Mouse (Mus musculus) testis, postnatal 10 days (tissue): Measurements from ENCODE around the gene Dip2b.

Source experiments
- DNase-seq: peaks from one replicate; pipeline ENCODE4 v3.0.0; 2021; ENCODE audit warnings: low spot score

Gene Dip2b

DNA sequence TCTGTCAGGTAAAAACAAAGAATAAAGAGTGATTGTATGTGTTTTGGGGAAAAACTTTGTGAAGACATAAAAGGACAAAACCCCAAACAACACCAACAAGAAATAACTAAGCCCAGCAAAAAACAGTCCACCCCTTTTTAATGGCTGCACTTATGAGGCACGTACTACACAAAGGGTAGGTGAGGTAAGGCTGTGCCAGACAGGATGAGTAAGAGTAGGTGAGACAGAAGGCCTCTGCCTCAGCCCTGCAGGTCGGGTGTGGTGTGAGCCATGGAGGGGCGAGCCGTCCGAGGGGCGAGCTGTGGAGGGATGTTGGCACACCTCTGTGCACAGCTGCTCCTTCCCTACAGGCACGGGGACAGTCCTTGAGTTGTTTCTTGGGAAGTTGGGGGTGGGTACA is 12.5 kb downstream of the Dip2b start:
- DNase-seq: no peak

- DNase-seq: no peak
These were observed 14.3 kb downstream of the Dip2b start for GRCm38 (mm10) chr15:100052726-100053125.

DNA sequence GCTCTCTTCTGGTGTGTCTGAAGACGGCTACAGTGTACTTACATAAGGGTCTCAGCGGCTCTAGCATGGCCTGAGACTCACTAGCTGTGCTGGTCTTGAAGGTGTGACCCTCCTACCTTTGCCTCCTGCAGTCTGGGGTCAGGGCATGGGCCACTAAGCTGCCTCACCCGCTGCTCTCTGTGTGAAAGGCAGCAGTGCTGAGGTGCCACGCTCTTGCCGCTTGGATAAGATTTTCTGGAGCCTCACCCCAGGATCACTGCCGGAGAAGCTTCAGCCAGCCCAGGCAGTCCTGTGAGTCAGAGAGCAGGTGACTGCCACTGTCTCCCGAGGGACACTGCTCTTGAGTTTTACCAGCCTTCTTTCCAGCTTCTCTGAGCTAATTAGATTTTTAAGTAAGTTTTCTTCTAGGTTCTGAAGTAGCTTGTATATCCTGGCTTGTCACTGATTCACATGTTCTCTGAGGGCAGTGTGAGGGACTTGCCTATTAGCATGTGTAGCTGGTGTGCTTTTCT is 18.0 kb downstream of the Dip2b start:
- no peak for DNase-seq

- no peak for DNase-seq
These were observed 19.2 kb downstream of the Dip2b start for GRCm38 (mm10) chr15:100057698-100058097.

- no peak for DNase-seq
These were observed 19.7 kb downstream of the Dip2b start for GRCm38 (mm10) chr15:100058143-100058542.

DNA sequence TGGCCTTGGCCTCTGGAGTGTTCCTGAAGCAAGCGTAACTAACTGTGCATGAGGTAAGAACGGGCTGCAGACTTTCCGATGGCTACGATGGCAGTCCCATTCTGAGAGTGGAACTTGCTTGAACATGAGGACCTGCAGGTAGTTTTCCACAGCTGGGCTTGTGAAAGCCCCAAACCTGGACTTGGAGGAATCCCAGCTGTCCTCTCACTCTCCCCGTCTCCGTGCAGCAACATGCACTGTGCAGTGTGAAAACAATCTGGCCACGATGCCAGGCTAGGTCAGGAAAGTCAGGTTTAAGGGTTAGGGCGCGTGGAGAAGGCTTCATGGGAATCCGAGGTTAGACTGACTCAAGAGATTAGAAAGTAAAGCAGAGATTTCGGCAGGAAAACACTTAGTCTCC is 20.4 kb downstream of the Dip2b start:
- DNase-seq: no peak

- DNase-seq: no peak
These were observed 21.3 kb downstream of the Dip2b start for GRCm38 (mm10) chr15:100059626-100060311.

- DNase-seq: no peak
These were observed 22.2 kb downstream of the Dip2b start for GRCm38 (mm10) chr15:100060513-100061140.

- no peak for DNase-seq
These were observed 22.9 kb downstream of the Dip2b start for GRCm38 (mm10) chr15:100061377-100061776.

- no peak for DNase-seq
These were observed 24.8 kb downstream of the Dip2b start for GRCm38 (mm10) chr15:100063229-100063773.

DNA sequence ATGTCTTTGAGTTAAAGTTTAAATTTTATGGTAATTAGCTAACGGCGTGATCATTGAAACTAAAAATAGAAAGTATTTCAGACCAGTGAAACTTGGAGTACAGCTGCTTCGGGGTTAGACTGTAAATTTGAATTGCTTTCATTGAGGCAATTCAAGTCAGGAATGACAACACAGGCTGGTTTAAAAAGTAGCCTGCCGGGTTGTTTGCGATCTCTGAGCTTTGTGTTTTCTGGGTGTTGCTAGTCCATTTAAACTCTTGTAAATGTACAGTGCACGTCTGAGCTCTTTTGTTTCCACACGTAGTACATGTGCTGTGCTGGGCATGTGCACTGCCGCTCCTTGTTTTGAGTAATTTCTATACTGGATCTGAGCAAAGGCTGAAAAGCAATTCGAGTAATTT is 28.2 kb downstream of the Dip2b start:
- DNase-seq: no peak

DNA sequence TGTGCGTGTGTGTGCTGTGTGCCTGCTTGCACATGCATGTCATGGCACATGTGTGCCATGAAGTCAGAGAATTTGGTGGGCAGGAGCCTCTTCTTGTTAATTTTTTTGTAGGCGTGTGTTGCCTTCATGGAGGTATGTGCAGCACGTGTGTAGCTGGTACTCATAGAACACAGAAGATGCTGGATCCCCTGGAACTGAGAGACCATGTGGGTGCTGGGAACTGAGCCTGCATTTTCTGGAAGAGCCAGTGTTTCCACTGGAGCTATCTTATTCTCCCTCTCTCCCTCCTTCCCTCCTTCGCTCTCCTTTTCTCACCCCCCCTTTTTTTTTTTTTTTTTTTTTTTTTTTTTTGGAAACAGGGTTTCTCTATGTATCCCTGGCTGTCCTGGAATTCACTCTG is 30.6 kb downstream of the Dip2b start:
- DNase-seq: no peak

- no peak for DNase-seq
These were observed 31.6 kb downstream of the Dip2b start for GRCm38 (mm10) chr15:100070021-100070420.

DNA sequence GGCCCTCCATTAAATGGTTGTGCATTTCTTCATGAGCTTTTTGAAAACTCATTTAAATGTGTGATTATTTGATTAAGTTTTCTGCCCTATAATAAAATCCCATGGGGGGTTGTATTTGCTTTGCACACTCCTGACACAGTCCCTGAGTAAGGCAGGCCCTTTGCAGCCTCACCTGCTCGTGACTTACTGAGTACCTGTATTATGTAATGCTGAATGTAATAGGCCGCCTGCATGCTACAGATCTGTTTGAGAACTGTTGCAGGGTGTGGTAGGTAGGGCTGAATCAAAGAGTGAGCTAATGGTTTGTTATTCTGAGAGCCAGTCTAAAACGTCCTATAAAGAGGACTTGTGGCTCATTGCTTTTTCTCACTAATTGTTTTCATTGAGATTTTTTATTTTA is 33.4 kb downstream of the Dip2b start:
- DNase-seq: no peak

DNA sequence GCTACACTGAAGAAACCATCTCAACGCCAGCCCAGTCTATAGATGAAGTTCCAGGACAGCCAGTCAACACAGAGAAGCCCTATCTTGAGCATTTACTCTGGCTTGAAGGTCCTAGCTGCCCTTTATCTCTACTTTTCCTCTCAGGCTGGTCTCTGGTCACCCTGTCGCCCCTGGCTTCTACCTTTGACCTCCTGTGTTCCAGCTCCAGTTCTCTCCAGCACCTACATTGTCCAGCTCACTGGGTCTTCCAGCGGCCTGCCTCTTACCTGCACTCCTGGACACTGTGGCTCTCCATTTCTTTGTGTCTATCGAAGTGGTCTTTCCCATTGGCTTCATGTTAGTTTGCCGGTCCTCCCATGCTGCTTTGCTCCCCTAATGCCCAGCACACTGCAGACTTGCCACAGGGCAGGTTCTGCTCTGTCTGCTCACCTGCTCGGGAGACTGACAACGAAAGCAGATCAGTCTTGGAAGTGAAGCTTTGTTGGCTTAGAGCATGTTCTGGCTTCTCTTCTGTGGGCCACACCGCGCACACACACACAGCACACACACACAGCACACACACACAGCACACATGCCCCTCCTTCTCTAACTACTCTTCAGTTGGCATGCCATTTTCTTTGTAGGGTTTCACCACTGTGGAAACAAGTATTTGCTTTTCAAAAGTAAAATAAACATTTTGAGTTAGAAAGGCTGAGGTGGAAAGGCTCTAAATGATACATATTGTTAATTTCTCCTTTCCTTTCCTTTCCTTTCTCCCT is 35.4 kb downstream of the Dip2b start:
- DNase-seq: no peak

DNA sequence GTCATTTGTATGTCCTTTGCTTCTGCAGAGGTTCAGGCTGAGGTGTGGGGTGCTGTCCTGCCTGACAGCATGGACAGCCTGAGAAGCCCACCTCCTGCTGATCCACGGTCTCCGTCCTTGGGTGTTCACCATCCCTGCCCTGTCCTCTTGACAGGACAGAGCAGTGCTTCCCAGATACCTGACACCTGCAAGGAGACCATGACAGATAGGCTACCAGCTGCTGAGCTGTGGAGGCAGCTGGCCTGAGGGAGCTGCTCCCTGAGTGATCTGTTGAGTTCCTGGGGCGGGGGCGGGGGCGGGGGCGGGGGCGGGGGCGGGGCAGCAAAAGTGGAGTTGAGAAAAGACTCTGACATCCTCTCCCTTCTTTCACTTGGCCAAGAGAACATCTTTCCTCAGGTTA is 36.3 kb downstream of the Dip2b start:
- DNase-seq: no peak

GRCm38 (mm10) chr15:100076362-100076761 is 37.9 kb downstream of the Dip2b start:
- DNase-seq: no peak

GRCm38 (mm10) chr15:100080833-100081477 is 42.5 kb downstream of the Dip2b start:
- no peak for DNase-seq

- DNase-seq: no peak
These were observed 43.1 kb downstream of the Dip2b start for GRCm38 (mm10) chr15:100081478-100081998.

GRCm38 (mm10) chr15:100082052-100082451 is 43.6 kb downstream of the Dip2b start:
- no peak for DNase-seq

GRCm38 (mm10) chr15:100082733-100083132 is 44.3 kb downstream of the Dip2b start:
- no peak for DNase-seq

DNA sequence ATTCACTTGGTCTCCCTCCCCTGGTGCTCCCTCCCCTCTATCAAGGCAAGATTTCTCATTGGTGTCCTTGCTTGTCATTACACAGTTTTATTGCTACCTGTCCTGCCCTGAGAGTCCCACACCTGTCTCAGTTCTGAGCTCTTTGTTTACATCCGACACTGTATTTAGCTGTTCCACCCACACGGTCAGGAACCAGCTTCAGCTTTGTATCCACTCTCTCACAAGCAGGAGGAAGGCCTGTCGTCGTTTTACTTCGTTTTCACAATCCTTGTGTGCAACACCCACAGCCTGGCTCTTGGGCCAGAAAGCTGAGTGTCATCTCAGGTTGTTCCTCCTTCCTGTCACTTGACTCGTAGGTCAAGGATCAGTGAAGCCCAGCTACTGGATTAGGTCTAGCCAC is 45.4 kb downstream of the Dip2b start:
- no peak for DNase-seq
